Mouse (Mus musculus) olfactory bulb, adult 2 months (tissue): Measurements from ENCODE around the gene Mrtfa.

Source experiments
- CTCF ChIP-seq: fragments of 200-500 bp; IDR thresholded peaks from 2 replicates; pipeline ENCODE4 v1.5.1; 2012; ENCODE audit warnings: low read depth, mild to moderate bottlenecking, low read length, moderate library complexity; ENCODE audit not compliant: insufficient read depth
- POLR2A ChIP-seq: fragments of 200-500 bp; IDR thresholded peaks from 2 replicates; pipeline ENCODE4 v1.6.1; 2012; ENCODE audit warnings: mild to moderate bottlenecking, low read depth, low read length, moderate library complexity; ENCODE audit not compliant: insufficient read depth

GRCm38 (mm10) chr15:81079255-81079654 lies 111.3 kb downstream of the Mrtfa start:
- no peak for TF ChIP-seq CTCF
- TF ChIP-seq POLR2A, result no peak
